ENCODE assay signal across 9 mouse cellular contexts in genomic region chr17:30573990-30574782, GRCm38 (mm10). TPM values are rescaled to one million over a fixed set of nuclear protein-coding genes. Genes with fewer than 3 reads are reported as not detected.
DNase-seq lines count a peak whose midpoint lies in the region; ATAC-seq lines count a peak whose summit lies in the region.
"Had no signal": no experiment of that assay in that cellular context is flagged by ENCODE, and none has a peak within 500 bp of the region (broad histone marks: within the 10 kb centered on the region; RNA-seq: fewer than 3 reads in every experiment).

No protein-coding gene starts in this region.

- H3K36me3 ChIP-seq in forebrain, embryonic 12.5 days (replicated peaks): no peaks in the 10 kb centered on the region
- no peaks in the 10 kb centered on the region for H3K36me3 ChIP-seq in forebrain, embryonic 11.5 days (ENCODE audit: control insufficient read depth, insufficient read depth, low read length)
- no peaks in the 10 kb centered on the region for H3K36me3 ChIP-seq in forebrain, embryonic 14.5 days (ENCODE audit: control insufficient read depth, insufficient read depth, low read length)

- no peak overlapping the region for H3K4me2 ChIP-seq in forebrain, embryonic 12.5 days
- H3K4me2 ChIP-seq in forebrain, embryonic 11.5 days (ENCODE audit: low read depth, low read length, severe bottlenecking): no peak overlapping the region
- H3K4me2 ChIP-seq in forebrain, embryonic 14.5 days (ENCODE audit: low read length): peak overlapping the region; percentile 78; the same call in 1 of the 2 replicates

- DNase-seq in forebrain, embryonic 11.5 days (ENCODE audit: low spot score): no peak
- DNase-seq in forebrain, embryonic 14.5 days (ENCODE audit: low spot score): no peak
- DNase-seq in kidney, adult 9 months: peak; percentile 47
- peak; percentile 38 for DNase-seq in lung, postnatal 36 days
- no peak for DNase-seq in frontal cortex, postnatal 36 days (ENCODE audit: low spot score in 2 of 2)
- no peak for DNase-seq in retina, embryonic 14.5 days (ENCODE audit: low spot score)

- peaks cover 32% of the 10 kb centered on the region for H3K4me1 ChIP-seq in forebrain, embryonic 12.5 days
- peaks cover 8% of the 10 kb centered on the region for H3K4me1 ChIP-seq in forebrain, embryonic 11.5 days (replicated peaks; ENCODE audit: control insufficient read depth, insufficient read depth, low read length)
- peaks cover 20% of the 10 kb centered on the region for H3K4me1 ChIP-seq in forebrain, embryonic 14.5 days (ENCODE audit: control insufficient read depth, insufficient read depth, low read length)

- ATAC-seq in forebrain, embryonic 12.5 days (ENCODE audit: low FRiP score): no peak
- no peak for ATAC-seq in forebrain, embryonic 11.5 days (replicated peaks; ENCODE audit: low FRiP score)
- ATAC-seq in forebrain, embryonic 14.5 days: no peak
- no peak for ATAC-seq in megakaryocyte-erythroid progenitor cell, adult 5-6 weeks (replicated peaks; ENCODE audit: low FRiP score, low TSS enrichment, poor library complexity, severe bottlenecking)

- no peaks in the 10 kb centered on the region for H3K27me3 ChIP-seq in forebrain, embryonic 12.5 days
- no peaks in the 10 kb centered on the region for H3K27me3 ChIP-seq in forebrain, embryonic 11.5 days (ENCODE audit: control insufficient read depth, insufficient read depth, low read length)
- H3K27me3 ChIP-seq in forebrain, embryonic 14.5 days (replicated peaks; ENCODE audit: control insufficient read depth, insufficient read depth, low read length): no peaks in the 10 kb centered on the region
- H3K27me3 ChIP-seq: CH12.LX had no signal

- 84% methylated on average over 8 of the region's 8 CpGs for WGBS in forebrain, embryonic 12.5 days
- WGBS in forebrain, embryonic 11.5 days: 86% methylated on average over 8 of the region's 8 CpGs
- 82% methylated on average over 8 of the region's 8 CpGs for WGBS in forebrain, embryonic 14.5 days

- H3K9ac ChIP-seq in forebrain, embryonic 12.5 days: peak overlapping the region; percentile 17; the same call in 1 of the 2 replicates
- no peak overlapping the region for H3K9ac ChIP-seq in forebrain, embryonic 11.5 days (ENCODE audit: low read length)
- peak overlapping the region; percentile 77 for H3K9ac ChIP-seq in forebrain, embryonic 14.5 days (ENCODE audit: low read length)

- no peak overlapping the region for H3K4me3 ChIP-seq in forebrain, embryonic 12.5 days (replicated peaks)
- H3K4me3 ChIP-seq in forebrain, embryonic 11.5 days (ENCODE audit: low read depth, low read length): no peak overlapping the region
- no peak overlapping the region for H3K4me3 ChIP-seq in forebrain, embryonic 14.5 days (ENCODE audit: low read depth, low read length)

- no peak overlapping the region for H3K27ac ChIP-seq in forebrain, embryonic 12.5 days
- H3K27ac ChIP-seq in forebrain, embryonic 11.5 days (ENCODE audit: low read depth, low read length): no peak overlapping the region
- H3K27ac ChIP-seq in forebrain, embryonic 14.5 days (ENCODE audit: low read depth, low read length): no peak overlapping the region

- H3K9me3 ChIP-seq in forebrain, embryonic 12.5 days: no peaks in the 10 kb centered on the region
- no peaks in the 10 kb centered on the region for H3K9me3 ChIP-seq in forebrain, embryonic 11.5 days (ENCODE audit: control insufficient read depth, low read length)
- H3K9me3 ChIP-seq in forebrain, embryonic 14.5 days (replicated peaks; ENCODE audit: control insufficient read depth, low read length): no peaks in the 10 kb centered on the region

RNA-seq across cellular contexts. Expression of gene Btbd9, which starts 2.1 kb away (rescaled TPM):
- polyA plus RNA-seq in forebrain, embryonic 12.5 days (2016; fragmentation: Nextera tagmentation; extraction: Ambion mirVana): 79.8 and 85.9 TPM in 2 replicates
- polyA plus RNA-seq in forebrain, embryonic 11.5 days (2014; fragmentation: Nextera tagmentation; extraction: Ambion mirVana): 63.4 and 63.9 TPM in 2 replicates
- polyA plus RNA-seq in forebrain, embryonic 14.5 days (2014; fragmentation: Nextera tagmentation; extraction: Ambion mirVana): 73.7 and 122 TPM in 2 replicates
- total RNA-seq in megakaryocyte-erythroid progenitor cell, adult 5-6 weeks (2014; fragmentation: Nextera tagmentation): 19.8 and 34.0 TPM in 2 replicates
- total RNA-seq in megakaryocyte-erythroid progenitor cell, adult 5-6 weeks (2017): 8.5 and 22.3 TPM in 2 replicates

RNA-seq across cellular contexts. Expression of gene Dnah8, which starts 50.0 kb away (rescaled TPM):
- polyA plus RNA-seq in forebrain, embryonic 12.5 days (2016; fragmentation: Nextera tagmentation; extraction: Ambion mirVana): 0.98 and 1.4 TPM in 2 replicates
- 0.76 and 2.5 TPM in 2 replicates for polyA plus RNA-seq in forebrain, embryonic 11.5 days (2014; fragmentation: Nextera tagmentation; extraction: Ambion mirVana)
- polyA plus RNA-seq in forebrain, embryonic 14.5 days (2014; fragmentation: Nextera tagmentation; extraction: Ambion mirVana): 1.7 and 1.9 TPM in 2 replicates
- 49.4 and 90.6 TPM in 2 replicates for total RNA-seq in megakaryocyte-erythroid progenitor cell, adult 5-6 weeks (2014; fragmentation: Nextera tagmentation)
- total RNA-seq in megakaryocyte-erythroid progenitor cell, adult 5-6 weeks (2017): 23.5 and 54.2 TPM in 2 replicates

RNA-seq across cellular contexts. Expression of gene Glo1, which starts 52.5 kb away (rescaled TPM):
- 233 and 241 TPM in 2 replicates for polyA plus RNA-seq in forebrain, embryonic 12.5 days (2016; fragmentation: Nextera tagmentation; extraction: Ambion mirVana)
- 264 and 288 TPM in 2 replicates for polyA plus RNA-seq in forebrain, embryonic 11.5 days (2014; fragmentation: Nextera tagmentation; extraction: Ambion mirVana)
- polyA plus RNA-seq in forebrain, embryonic 14.5 days (2014; fragmentation: Nextera tagmentation; extraction: Ambion mirVana): 210 TPM in 2 replicates
- 162 and 174 TPM in 2 replicates for total RNA-seq in megakaryocyte-erythroid progenitor cell, adult 5-6 weeks (2014; fragmentation: Nextera tagmentation)
- 182 and 194 TPM in 2 replicates for total RNA-seq in megakaryocyte-erythroid progenitor cell, adult 5-6 weeks (2017)

Comparison
In these comparisons a context has a peak if more than half of its experiments do, and no peak if none do; other contexts are left out.
1. DNase-seq: peak in kidney, adult 9 months (single experiment) and lung, postnatal 36 days (single experiment); none in forebrain, embryonic 11.5 days (single experiment), forebrain, embryonic 14.5 days (single experiment), frontal cortex, postnatal 36 days (0 of 2) and retina, embryonic 14.5 days (single experiment).